In genomic region chr10:86201006-86201405, GRCm38 (mm10) we compare ENCODE assay signal across 17 mouse cellular contexts.
DNase-seq lines count a peak whose midpoint lies in the region; ATAC-seq and TF ChIP-seq lines count a peak whose summit lies in the region.
"Had no signal": no experiment of that assay in that cellular context is flagged by ENCODE, and none has a peak within 500 bp of the region (broad histone marks: within the 10 kb centered on the region; RNA-seq: fewer than 3 reads in every experiment).

No protein-coding gene starts in this region.

- no peak overlapping the region for H3K4me3 ChIP-seq in embryonic facial prominence, embryonic 14.5 days (ENCODE audit: low read depth, low read length)
- no peak overlapping the region for H3K4me3 ChIP-seq in embryonic facial prominence, embryonic 10.5 days
- H3K4me3 ChIP-seq in lung, postnatal 0 days (ENCODE audit: low read depth, low read length): no peak overlapping the region
- H3K4me3 ChIP-seq in forebrain, postnatal 0 days (ENCODE audit: low read depth, low read length): no peak overlapping the region
- H3K4me3 ChIP-seq: heart, adult 2 months; liver, embryonic 12.5 days had no signal

- peak; percentile 26 for DNase-seq in embryonic facial prominence, embryonic 14.5 days (ENCODE audit: low spot score)
- no peak for DNase-seq in embryonic facial prominence, embryonic 10.5 days (ENCODE audit: low spot score)
- DNase-seq in kidney, postnatal 10 days: peak; percentile 40
- no peak for DNase-seq in kidney, adult 8-10 months
- DNase-seq in heart, adult 9 months (ENCODE audit: low spot score in 2 of 2): peak; percentile 29 to 50
- peak; percentile 72 for DNase-seq in lung, postnatal 0 days (ENCODE audit: low spot score)
- no peak for DNase-seq in forebrain, postnatal 0 days
- DNase-seq: adrenal gland, adult 2 months; cerebellum, postnatal 14 days; embryo, embryonic 11 days; midbrain, embryonic 14.5 days; thymus, postnatal 36 days had no signal

- no peaks in the 10 kb centered on the region for H3K4me1 ChIP-seq in embryonic facial prominence, embryonic 14.5 days (ENCODE audit: control insufficient read depth, insufficient read depth, low read length)
- no peaks in the 10 kb centered on the region for H3K4me1 ChIP-seq in embryonic facial prominence, embryonic 10.5 days
- no peaks in the 10 kb centered on the region for H3K4me1 ChIP-seq in lung, postnatal 0 days (ENCODE audit: insufficient read depth, low read depth, low read length)
- no peaks in the 10 kb centered on the region for H3K4me1 ChIP-seq in forebrain, postnatal 0 days (ENCODE audit: insufficient read depth)
- H3K4me1 ChIP-seq: liver, embryonic 12.5 days had no signal

- TF ChIP-seq CTCF in lung, postnatal 0 days (IDR thresholded peaks at IDR 0.05): no peak
- no peak for TF ChIP-seq CTCF in forebrain, postnatal 0 days (IDR thresholded peaks at IDR 0.05; ENCODE audit: low read depth)

- no peak overlapping the region for H3K9ac ChIP-seq in embryonic facial prominence, embryonic 14.5 days (ENCODE audit: low read depth, low read length)
- H3K9ac ChIP-seq in lung, postnatal 0 days (replicated peaks; ENCODE audit: low read depth): no peak overlapping the region
- no peak overlapping the region for H3K9ac ChIP-seq in forebrain, postnatal 0 days
- H3K9ac ChIP-seq: liver, embryonic 12.5 days had no signal

- TF ChIP-seq EP300 in lung, postnatal 0 days (IDR thresholded peaks at IDR 0.05): no peak

- ATAC-seq in embryonic facial prominence, embryonic 14.5 days (ENCODE audit: low read depth): no peak
- ATAC-seq in lung, postnatal 0 days: peak; percentile 37; the same call in 1 of the 2 replicates
- ATAC-seq in forebrain, postnatal 0 days: no peak
- ATAC-seq in megakaryocyte progenitor cell, adult 5-6 weeks (replicated peaks; ENCODE audit: poor library complexity): no peak
- ATAC-seq: forebrain, embryonic 14.5 days; inflammation-experienced regulatory T-cells, adult 6 months; liver, embryonic 12.5 days had no signal

- WGBS in embryonic facial prominence, embryonic 14.5 days: 80% methylated on average over 3 of the region's 3 CpGs
- 94% methylated on average over 3 of the region's 3 CpGs for WGBS in embryonic facial prominence, embryonic 10.5 days
- WGBS in lung, postnatal 0 days: 67% methylated on average over 3 of the region's 3 CpGs
- 96% methylated on average over 3 of the region's 3 CpGs for WGBS in forebrain, postnatal 0 days

- H3K4me2 ChIP-seq in embryonic facial prominence, embryonic 14.5 days (ENCODE audit: low read depth, low read length): no peak overlapping the region
- no peak overlapping the region for H3K4me2 ChIP-seq in lung, postnatal 0 days (replicated peaks; ENCODE audit: low read depth, low read length)
- H3K4me2 ChIP-seq in forebrain, postnatal 0 days (ENCODE audit: low read depth): no peak overlapping the region
- H3K4me2 ChIP-seq: liver, embryonic 12.5 days had no signal

- no peak overlapping the region for H3K27ac ChIP-seq in embryonic facial prominence, embryonic 14.5 days (replicated peaks; ENCODE audit: low read depth, low read length)
- no peak overlapping the region for H3K27ac ChIP-seq in embryonic facial prominence, embryonic 10.5 days (replicated peaks)
- H3K27ac ChIP-seq in lung, postnatal 0 days (ENCODE audit: low read length): no peak overlapping the region
- H3K27ac ChIP-seq in forebrain, postnatal 0 days (ENCODE audit: low read depth, low read length): no peak overlapping the region
- H3K27ac ChIP-seq: heart, adult 2 months; liver, embryonic 12.5 days had no signal

- no peaks in the 10 kb centered on the region for H3K36me3 ChIP-seq in embryonic facial prominence, embryonic 14.5 days (ENCODE audit: control insufficient read depth, insufficient read depth, low read length)
- no peaks in the 10 kb centered on the region for H3K36me3 ChIP-seq in embryonic facial prominence, embryonic 10.5 days (replicated peaks)
- no peaks in the 10 kb centered on the region for H3K36me3 ChIP-seq in lung, postnatal 0 days (ENCODE audit: insufficient read depth, low read length)
- H3K36me3 ChIP-seq in forebrain, postnatal 0 days (ENCODE audit: insufficient read depth): no peaks in the 10 kb centered on the region
- H3K36me3 ChIP-seq: liver, embryonic 12.5 days had no signal

- H3K9me3 ChIP-seq in embryonic facial prominence, embryonic 14.5 days (ENCODE audit: control insufficient read depth, low read length): no peaks in the 10 kb centered on the region
- H3K9me3 ChIP-seq in embryonic facial prominence, embryonic 10.5 days: no peaks in the 10 kb centered on the region
- H3K9me3 ChIP-seq in lung, postnatal 0 days (ENCODE audit: low read length): no peaks in the 10 kb centered on the region
- H3K9me3 ChIP-seq in forebrain, postnatal 0 days (ENCODE audit: low read length): no peaks in the 10 kb centered on the region
- H3K9me3 ChIP-seq: liver, embryonic 12.5 days had no signal

- no peaks in the 10 kb centered on the region for H3K27me3 ChIP-seq in embryonic facial prominence, embryonic 14.5 days (replicated peaks; ENCODE audit: control insufficient read depth, insufficient read depth, low read length)
- H3K27me3 ChIP-seq in embryonic facial prominence, embryonic 10.5 days (replicated peaks; ENCODE audit: low read depth, poor library complexity, severe bottlenecking): no peaks in the 10 kb centered on the region
- no peaks in the 10 kb centered on the region for H3K27me3 ChIP-seq in lung, postnatal 0 days (replicated peaks; ENCODE audit: insufficient read depth, low read length)
- H3K27me3 ChIP-seq in forebrain, postnatal 0 days (ENCODE audit: insufficient read depth, low read length): no peaks in the 10 kb centered on the region
- H3K27me3 ChIP-seq: liver, embryonic 12.5 days had no signal

Comparison
In these comparisons a context has a peak if more than half of its experiments do, and no peak if none do; other contexts are left out.
1. DNase-seq: peak in embryonic facial prominence, embryonic 14.5 days (single experiment), kidney, postnatal 10 days (single experiment), heart, adult 9 months (2 of 2) and lung, postnatal 0 days (single experiment); none in embryonic facial prominence, embryonic 10.5 days (single experiment), kidney, adult 8-10 months (0 of 2) and forebrain, postnatal 0 days (single experiment).